Mouse (Mus musculus) erythroblast, embryonic 14.5 days (primary cell): ENCODE data around the gene 0610040J01Rik.

ENCODE experiments used
- GATA1 ChIP-seq: IDR thresholded peaks from 2 replicates; pipeline ENCODE4 v1.6.1; 2012; ENCODE audit warnings: low read length, inconsistent platforms, mixed read lengths
- TAL1 ChIP-seq: IDR thresholded peaks from 3 replicates; pipeline ENCODE4 v1.6.1; 2012; ENCODE audit warnings: low read length, inconsistent platforms, mixed read lengths

DNA sequence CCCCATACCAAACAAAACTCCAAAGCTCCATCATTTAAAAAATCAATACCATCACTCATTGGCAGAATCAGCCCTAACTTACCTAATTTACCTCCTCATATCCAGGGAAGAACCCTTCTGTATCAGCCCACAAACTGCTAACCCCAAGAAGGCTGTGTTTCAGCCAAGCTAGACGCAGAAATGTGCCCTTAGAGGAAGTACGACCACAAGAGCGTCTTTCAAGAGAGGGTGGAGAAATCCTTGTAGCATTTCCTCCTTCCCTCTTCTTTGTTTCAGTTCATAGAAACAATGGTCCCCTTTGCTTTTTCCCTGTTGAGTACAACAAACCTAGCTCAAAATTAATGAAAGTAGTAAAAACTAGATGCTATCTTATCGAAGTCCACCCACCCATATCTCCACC is 18.9 kb downstream of the 0610040J01Rik start:
- TF ChIP-seq GATA1 (no peak), TAL1 (no peak)
